Mouse (Mus musculus) left cerebral cortex, postnatal 14 days (tissue): ENCODE data around the gene Taar4. TPM values are rescaled to one million over a fixed set of nuclear protein-coding genes. Genes with fewer than 3 reads are reported as not detected.

Experiments
- DNase-seq, 2 experiments: peaks; one replicate each; pipeline ENCODE4 v3.0.0; 2021 to 2022; ENCODE audit warnings: low spot score in 2 of 2, mixed read lengths in 1 of 2
- intact Hi-C: fragments of 180-260 bp; cut with DNase I; formaldehyde crosslinking; loops from one replicate; pipeline ENCODE4 v1.15.1; 2025
- total RNA-seq, 2 experiments: library from RNA; stranded (reverse); gene quantifications; 2 replicates each; pipeline ENCODE4 v1.2.3; 2021

Taar4 gene
- total RNA-seq, 2 experiments from 2014 or later = not detected

DNA sequence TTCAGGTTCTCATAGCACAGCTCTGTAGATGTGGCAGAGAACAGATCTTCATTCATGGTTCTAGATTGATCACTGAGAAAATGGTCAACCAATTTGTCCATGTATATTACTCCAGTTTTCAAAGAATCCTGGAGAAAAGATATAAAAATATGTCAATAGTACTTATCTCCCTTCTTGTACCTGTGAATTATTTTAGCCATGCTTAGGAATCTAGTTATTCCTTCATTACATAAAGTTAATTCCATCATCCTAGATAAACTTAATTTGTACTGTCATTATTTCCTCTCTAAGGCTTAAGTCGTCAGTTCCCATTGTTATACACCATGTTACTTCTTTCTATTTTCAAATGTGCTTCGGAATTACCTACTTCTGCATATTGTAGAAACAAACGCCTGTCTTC is 33.1 kb downstream of the Taar4 start, which contains the start of gene Taar7a:
Gene Taar7a (minus strand): TSS at position 101 of the 400 bp plus-strand sequence.
- intact Hi-C loops = no loop called here
- DNase-seq = no peak

GRCm38 (mm10) chr10:23999639-24000038 is 39.3 kb downstream of the Taar4 start, which contains the start of gene Taar7b:
TSS of gene Taar7b (plus strand) at chr10:23999939.
- intact Hi-C loops = no loop called here
- DNase-seq = no peak

- DNase-seq = no peak
- intact Hi-C loops = no loop called here
Measured at GRCm38 (mm10) chr10:24006442-24006841, 46.1 kb downstream of the Taar4 start.

DNA sequence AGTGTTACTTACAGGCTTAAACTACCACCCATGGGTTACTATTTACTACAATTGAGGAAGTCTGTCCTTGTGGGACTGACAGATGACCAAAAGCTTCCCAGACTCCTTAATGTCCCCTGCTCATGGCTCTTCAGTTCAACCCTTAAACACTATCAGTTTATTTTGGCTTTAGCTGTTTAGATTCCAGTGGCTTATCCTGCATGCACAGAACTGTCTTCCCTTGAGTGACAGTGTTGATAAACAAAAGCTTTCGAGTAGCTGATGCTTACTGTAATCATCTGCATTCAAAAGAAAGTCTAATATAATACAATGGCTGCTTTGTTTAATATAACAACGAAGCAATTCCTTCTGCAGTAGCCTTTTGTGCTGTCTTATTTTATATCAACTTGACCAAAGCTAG is 46.7 kb downstream of the Taar4 start:
- intact Hi-C loops = no loop called here
- no peak for DNase-seq

DNA sequence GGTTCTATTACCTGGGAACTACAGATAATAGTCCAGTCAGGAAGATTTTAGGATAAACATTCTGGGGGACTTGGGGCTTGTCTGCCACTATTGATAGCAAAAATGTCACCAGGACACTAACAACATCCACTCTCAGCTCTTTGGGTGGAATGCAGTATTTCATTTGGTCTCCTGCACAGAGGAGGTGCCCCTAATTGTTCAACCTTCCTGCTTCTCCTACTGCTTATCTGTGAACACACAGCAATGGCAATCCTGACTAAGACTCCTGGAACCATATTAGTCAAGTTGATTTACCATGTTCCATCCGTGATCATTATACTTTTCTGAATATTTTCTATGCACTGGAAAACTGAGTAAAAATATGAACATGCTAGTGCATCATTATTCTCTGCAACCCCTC is 47.8 kb downstream of the Taar4 start:
- no peak for DNase-seq
- intact Hi-C loops = no loop called here

Other genes with a start within 250 kb of the Taar4 start
- gene Rps12, start 173.2 kb upstream of the Taar4 start, total RNA-seq = 100 to 1,000 TPM; 222 to 226 TPM
- 10 to 100 TPM; 18.3 to 23.3 TPM for gene Slc18b1, start 163.5 kb upstream of the Taar4 start, total RNA-seq
- under 1 TPM in 1 of 2 experiments, not detected in 1; 0.19 TPM for gene Vnn3, start 109.0 kb upstream of the Taar4 start, total RNA-seq
- under 1 TPM in 1 of 2 experiments, not detected in 1; 0.13 TPM for gene Vnn1, start 65.8 kb upstream of the Taar4 start, total RNA-seq
- gene Taar1, start 40.1 kb upstream of the Taar4 start, total RNA-seq = not detected
- gene Taar2, start 21.9 kb upstream of the Taar4 start, total RNA-seq = not detected
- gene Taar3, start 10.9 kb upstream of the Taar4 start, total RNA-seq = not detected
- not detected for gene Taar5, start 10.2 kb downstream of the Taar4 start, total RNA-seq
- not detected for gene Taar6, start 25.2 kb downstream of the Taar4 start, total RNA-seq
- gene Taar7a, start 33.0 kb downstream of the Taar4 start, total RNA-seq = not detected
- not detected for gene Taar7b, start 39.4 kb downstream of the Taar4 start, total RNA-seq
- gene Taar7d, start 66.7 kb downstream of the Taar4 start, total RNA-seq = not detected
- not detected for gene Taar7e, start 77.1 kb downstream of the Taar4 start, total RNA-seq
- not detected for gene Taar7f, start 89.0 kb downstream of the Taar4 start, total RNA-seq
- not detected for gene Taar8a, start 116.0 kb downstream of the Taar4 start, total RNA-seq
- not detected for gene Taar8b, start 131.8 kb downstream of the Taar4 start, total RNA-seq
- not detected for gene Taar8c, start 141.4 kb downstream of the Taar4 start, total RNA-seq
- not detected for gene Taar9, start 149.0 kb downstream of the Taar4 start, total RNA-seq
- gene Stx7, start 188.8 kb downstream of the Taar4 start, total RNA-seq = 100 to 1,000 TPM; 150 to 156 TPM